Mouse (Mus musculus) kidney, adult 2 months (tissue): ENCODE data around the gene Gabrr3. TPM values are rescaled to one million over a fixed set of nuclear protein-coding genes. Genes with fewer than 3 reads are reported as not detected.
A peak's percentile ranks its signal among the peaks of the same experiment; 100 is the strongest.

Source experiments
- DNase-seq: peaks from one replicate; pipeline ENCODE4 v3.0.0; 2021
- H3K27ac ChIP-seq: fragments of 200-500 bp; 2 replicates; pipeline ENCODE4 v1.5.1; 2012; ENCODE audit warnings: low read depth, low read length, control low read depth, inconsistent platforms; ENCODE audit not compliant: insufficient read depth
- H3K27me3 ChIP-seq: fragments of 200-500 bp; replicated peaks from 2 replicates; pipeline ENCODE4 v1.6.1; 2012; ENCODE audit warnings: mild to moderate bottlenecking, moderate library complexity, low read length, inconsistent platforms; ENCODE audit not compliant: control insufficient read depth, insufficient read depth
- H3K36me3 ChIP-seq: fragments of 200-500 bp; 2 replicates; pipeline ENCODE4 v1.6.1; 2012; ENCODE audit warnings: mild to moderate bottlenecking, moderate library complexity, low read length, inconsistent platforms; ENCODE audit not compliant: control insufficient read depth, insufficient read depth
- H3K4me1 ChIP-seq: fragments of 200-500 bp; 2 replicates; pipeline ENCODE4 v1.6.1; 2011; ENCODE audit warnings: low read length; ENCODE audit not compliant: control insufficient read depth, insufficient read depth
- H3K4me3 ChIP-seq: fragments of 200-500 bp; 2 replicates; pipeline ENCODE4 v1.5.1; 2011; ENCODE audit warnings: mild to moderate bottlenecking, low read depth, low read length, control low read depth; ENCODE audit not compliant: insufficient read depth
- CTCF ChIP-seq: fragments of 200-500 bp; conservative IDR thresholded peaks from 2 replicates; pipeline ENCODE4 v1.5.1; 2011; ENCODE audit warnings: low read depth, mild to moderate bottlenecking, control low read depth, low read length, moderate library complexity, mixed read lengths; ENCODE audit not compliant: insufficient read depth, insufficient read length
- POLR2A ChIP-seq: fragments of 200-500 bp; IDR thresholded peaks from one replicate; pipeline ENCODE4 v1.6.1; 2011; ENCODE audit warnings: low read depth, low read length, control low read depth
- WGBS: fragments of 180-500 bp; shearing (Covaris S2); methylation state at CpG from one replicate; pipeline ENCODE4 v1.1.7; 2018; 5-methylcytosine and 5-hydroxymethylcytosine counted together
- polyA plus RNA-seq: library from polyadenylated mRNA; depleted of rRNA; stranded (reverse); fragments of >200 nt; gene quantifications from 2 replicates; pipeline ENCODE4 v1.2.3, GENCODE M21; 2012

Gabrr3 gene
- polyA plus RNA-seq, 1 experiment: not detected

- Histone ChIP-seq H3K27ac (peak within 1 kb of the TSS; percentile 17), H3K4me1 (peaks cover 4% of the 10 kb centered on the region; the same call in 1 of the 2 replicates), H3K4me3 (peak within 1 kb of the TSS; percentile 73), H3K36me3 (no peaks in the 10 kb centered on the region), H3K27me3 (no peaks in the 10 kb centered on the region)
- 1% methylated on average over 56 of the region's 56 CpGs for WGBS
- no peak for TF ChIP-seq POLR2A
- DNase-seq: peak; percentile 88
Observed at GRCm38 (mm10) chr16:59471637-59472278, 64.6 kb downstream of the Gabrr3 start, which contains the start of gene Riox2. TSS of gene Riox2 (plus strand) at chr16:59471775.

- no peak overlapping the region for H3K4me3 ChIP-seq
- 33% methylated on average over 6 of the region's 6 CpGs for WGBS
Observed at GRCm38 (mm10) chr16:59472546-59472945, 65.4 kb downstream of the Gabrr3 start.

DNA sequence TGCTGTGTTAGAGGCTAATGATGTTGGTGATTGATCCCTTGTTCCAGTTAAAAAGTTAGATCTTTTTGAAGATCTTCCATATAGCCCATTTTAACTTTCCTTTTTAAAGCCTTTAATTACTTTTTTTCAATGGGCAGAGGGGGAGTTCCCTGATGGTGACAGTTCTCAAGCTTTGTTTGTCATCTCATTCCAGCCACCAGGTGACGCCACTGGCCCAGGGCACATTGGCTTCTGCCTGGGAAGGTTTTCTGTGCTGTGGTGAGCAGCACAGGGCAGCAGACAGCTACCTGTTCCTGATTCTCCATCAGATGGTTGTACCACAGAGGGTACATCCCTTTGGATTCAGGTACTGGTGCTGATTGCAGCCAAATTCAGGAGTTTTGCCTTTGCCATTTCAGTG lies 67.7 kb downstream of the Gabrr3 start:
- Histone ChIP-seq H3K4me3 (no peak overlapping the region), H3K27me3 (no peaks in the 10 kb centered on the region), H3K36me3 (no peaks in the 10 kb centered on the region), H3K4me1 (peaks cover 4% of the 10 kb centered on the region; the same call in 1 of the 2 replicates), H3K27ac (no peak overlapping the region)
- peak; percentile 75 for DNase-seq
- no peak for TF ChIP-seq POLR2A
- TF ChIP-seq CTCF: peak; percentile 81
- WGBS: 28% methylated on average over 1 of the region's 1 CpGs

More at GRCm38 (mm10) chr16:59472546-59472945, 65.4 kb downstream of the Gabrr3 start:
- no peak for TF ChIP-seq POLR2A
- no peak for TF ChIP-seq CTCF
- Histone ChIP-seq H3K36me3 (no peaks in the 10 kb centered on the region), H3K4me1 (peaks cover 4% of the 10 kb centered on the region; the same call in 1 of the 2 replicates), H3K27me3 (no peaks in the 10 kb centered on the region), H3K27ac (no peak overlapping the region)
- DNase-seq: no peak

GRCm38 (mm10) chr16:59477955-59478354 lies 70.8 kb downstream of the Gabrr3 start:
- peaks cover 4% of the 10 kb centered on the region for H3K36me3 ChIP-seq
- DNase-seq: no peak
- H3K27ac ChIP-seq: no peak overlapping the region
- H3K27me3 ChIP-seq: no peaks in the 10 kb centered on the region
- H3K4me3 ChIP-seq: no peak overlapping the region
- 84% methylated on average over 3 of the region's 3 CpGs for WGBS
- no peaks in the 10 kb centered on the region for H3K4me1 ChIP-seq
- TF ChIP-seq POLR2A (no peak), CTCF (no peak)

DNA sequence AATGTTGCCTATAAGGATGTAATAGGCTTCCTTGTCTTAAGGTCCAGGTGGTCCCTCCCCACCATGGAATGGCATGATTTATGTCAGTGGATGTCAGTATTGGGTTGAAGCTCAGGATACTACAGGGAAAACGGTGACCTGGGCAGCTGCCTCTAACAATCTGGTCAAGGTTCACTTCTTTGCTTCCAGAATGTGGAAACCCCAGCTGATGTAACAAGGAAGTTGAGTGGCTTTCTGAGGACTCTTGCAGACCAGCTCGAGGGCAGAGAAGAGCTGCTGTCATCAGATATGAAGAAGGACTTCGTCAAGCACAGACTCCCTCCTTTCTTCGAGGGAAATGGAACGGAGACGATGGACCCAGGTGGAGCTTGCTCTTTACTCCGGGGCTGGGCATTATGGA lies 80.1 kb downstream of the Gabrr3 start:
- Histone ChIP-seq H3K4me3 (no peak overlapping the region), H3K27me3 (no peaks in the 10 kb centered on the region), H3K27ac (no peak overlapping the region), H3K4me1 (peaks cover 3% of the 10 kb centered on the region; the same call in 1 of the 2 replicates), H3K36me3 (peaks cover 2% of the 10 kb centered on the region; the same call in 1 of the 2 replicates)
- TF ChIP-seq CTCF (no peak), POLR2A (no peak)
- WGBS: 44% methylated on average over 7 of the region's 7 CpGs
- peak; percentile 55 for DNase-seq

- TF ChIP-seq CTCF (no peak), POLR2A (no peak)
- Histone ChIP-seq H3K27me3 (no peaks in the 10 kb centered on the region), H3K36me3 (peaks cover 2% of the 10 kb centered on the region; the same call in 1 of the 2 replicates), H3K27ac (no peak overlapping the region), H3K4me3 (no peak overlapping the region), H3K4me1 (peaks cover 3% of the 10 kb centered on the region; the same call in 1 of the 2 replicates)
- DNase-seq: no peak
- 85% methylated on average over 9 of the region's 9 CpGs for WGBS
Observed at GRCm38 (mm10) chr16:59487975-59488548, 80.9 kb downstream of the Gabrr3 start.

DNA sequence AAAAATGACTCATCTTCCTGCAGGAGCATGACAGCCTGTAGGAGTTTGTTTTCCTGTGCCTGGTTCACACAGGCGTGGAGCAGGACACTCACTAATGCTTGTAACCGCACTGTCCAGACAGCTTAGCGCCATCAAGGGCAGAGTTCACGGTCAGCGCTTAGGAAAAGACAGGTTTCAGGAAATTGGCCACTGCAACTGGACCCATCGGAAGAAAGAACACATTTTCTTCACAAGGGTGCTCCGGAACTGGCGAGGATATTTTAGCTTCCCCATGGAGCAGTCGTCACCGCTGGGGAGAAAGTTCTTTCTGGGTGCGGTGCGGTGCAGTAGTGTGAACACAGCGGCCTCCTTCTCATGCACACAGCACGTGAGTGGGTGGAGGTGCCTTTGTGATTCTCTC lies 86.1 kb downstream of the Gabrr3 start:
- no peak overlapping the region for H3K4me3 ChIP-seq
- peaks cover 5% of the 10 kb centered on the region; the same call in 1 of the 2 replicates for H3K4me1 ChIP-seq
- no peaks in the 10 kb centered on the region for H3K27me3 ChIP-seq
- peak; percentile 86 for DNase-seq
- TF ChIP-seq CTCF (no peak), POLR2A (no peak)
- WGBS: 37% methylated on average over 14 of the region's 14 CpGs
- H3K36me3 ChIP-seq: peaks cover 5% of the 10 kb centered on the region; the same call in 1 of the 2 replicates
- peak overlapping the region; percentile 75 for H3K27ac ChIP-seq
